Mouse (Mus musculus) mesoderm, embryonic 11.5 days (tissue): ENCODE measurements around the gene Cd5l.
"Not testable (repeated sequence)": the region's sequence is repeated elsewhere in the genome, so short reads cannot be mapped to it uniquely, and the experiment has no call there.

Source experiments
- DNase-seq: peaks from one replicate; pipeline ENCODE4 v3.0.0-alpha.2; 2012; ENCODE audit warnings: low read depth, low spot score

Cd5l gene

DNA sequence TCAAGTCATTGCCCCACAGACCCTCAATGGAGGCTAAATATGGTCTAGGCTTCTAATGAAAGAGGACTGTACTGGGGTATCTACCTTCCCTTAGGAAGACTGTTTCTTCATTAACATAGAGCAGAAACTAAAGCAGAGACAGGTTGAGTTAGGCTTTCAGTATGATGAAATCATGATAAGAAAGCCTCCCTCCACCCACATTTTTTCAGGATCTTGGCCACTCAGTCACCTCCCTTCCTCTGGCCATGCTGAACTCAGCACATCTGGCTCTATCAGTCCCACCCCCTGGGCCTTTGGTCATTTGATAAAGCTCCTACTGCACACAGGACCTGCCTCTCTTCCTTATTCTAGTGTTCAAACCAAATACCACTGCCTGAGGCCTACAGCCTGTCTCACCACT is at the start of gene Cd5l:
Gene Cd5l, plus strand, starts transcription at position 301 of the 400 bp plus-strand sequence.
- no peak for DNase-seq

- DNase-seq = no peak
Observed at GRCm38 (mm10) chr3:87309922-87310321, 47.8 kb upstream of the Cd5l start.

DNA sequence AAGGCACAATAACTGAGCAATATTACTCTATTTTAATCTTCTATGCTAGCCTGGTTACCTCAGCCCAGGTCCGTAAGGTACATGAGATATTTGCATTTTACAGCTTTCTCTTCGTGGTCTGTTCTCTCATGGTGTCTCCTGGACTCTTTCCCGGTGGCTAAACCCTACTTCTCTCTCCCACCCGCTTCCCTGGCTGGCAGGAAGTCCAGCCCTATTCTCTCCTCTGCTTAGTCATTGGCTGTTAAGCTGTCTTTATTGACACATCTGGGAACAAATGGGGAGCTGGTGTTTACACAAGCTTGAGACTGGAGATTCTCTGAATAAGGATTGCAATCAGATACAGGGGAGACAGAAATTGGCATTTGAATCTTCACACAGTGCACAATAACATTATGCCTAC is 35.1 kb upstream of the Cd5l start:
- DNase-seq = peak; percentile 2

DNA sequence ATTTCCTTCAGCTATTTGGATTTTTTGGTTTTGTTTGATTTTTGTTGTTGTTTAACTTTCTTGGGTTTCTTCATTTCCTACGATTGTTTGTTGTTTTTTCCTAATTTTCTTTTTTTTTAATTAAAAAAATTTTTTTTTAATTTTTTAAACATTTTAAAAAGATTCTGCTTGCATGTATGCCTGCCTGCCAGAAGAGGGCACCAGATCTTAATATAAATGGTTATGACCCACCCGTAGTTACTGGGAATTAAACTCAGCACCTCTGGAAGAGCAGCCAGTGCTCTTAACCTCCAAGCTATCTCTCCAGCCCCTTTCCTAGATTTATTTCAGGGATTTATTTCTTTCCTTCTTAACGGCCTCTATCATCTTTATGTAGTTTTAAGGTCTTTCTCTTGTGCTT is 33.9 kb upstream of the Cd5l start:
- peak; percentile 22 for DNase-seq

- DNase-seq = no peak
Observed at GRCm38 (mm10) chr3:87337899-87338298, 19.8 kb upstream of the Cd5l start.

GRCm38 (mm10) chr3:87350992-87351391 is 6.7 kb upstream of the Cd5l start:
- not testable (repeated sequence) for DNase-seq

DNA sequence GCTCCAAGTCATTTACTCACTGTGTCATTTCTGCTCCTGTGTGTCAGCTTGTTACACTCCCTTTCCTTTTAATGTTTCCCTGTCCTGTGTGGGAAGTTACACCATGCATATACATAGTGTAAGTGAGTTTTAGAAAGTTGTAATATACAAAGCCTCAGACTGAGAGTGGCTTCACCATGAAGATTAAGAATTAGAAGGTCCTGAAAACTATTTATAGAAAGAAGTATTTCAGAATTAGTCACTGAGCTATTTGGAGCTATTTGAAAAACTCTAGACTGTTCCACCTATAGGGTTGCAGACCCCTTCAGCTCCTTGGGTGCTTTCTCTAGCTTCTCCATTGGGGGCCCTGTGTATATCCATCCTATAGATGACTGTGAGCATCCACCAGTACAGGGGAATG is 1.5 kb downstream of the Cd5l start:
- DNase-seq = no peak

GRCm38 (mm10) chr3:87360466-87360865 is 2.8 kb downstream of the Cd5l start:
- DNase-seq = no peak

DNA sequence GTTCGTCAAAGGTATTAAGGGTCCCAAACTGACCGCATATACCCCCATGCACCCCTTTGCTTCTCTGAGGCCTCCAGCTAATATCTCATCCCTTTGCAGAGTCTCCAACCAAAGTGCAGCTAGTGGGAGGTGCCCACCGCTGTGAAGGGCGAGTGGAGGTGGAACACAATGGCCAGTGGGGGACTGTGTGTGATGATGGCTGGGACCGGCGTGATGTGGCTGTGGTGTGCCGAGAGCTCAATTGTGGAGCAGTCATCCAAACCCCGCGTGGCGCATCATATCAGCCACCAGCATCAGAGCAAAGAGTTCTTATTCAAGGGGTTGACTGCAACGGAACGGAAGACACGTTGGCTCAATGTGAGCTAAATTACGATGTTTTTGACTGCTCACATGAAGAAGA is 8.0 kb downstream of the Cd5l start:
- no peak for DNase-seq

DNA sequence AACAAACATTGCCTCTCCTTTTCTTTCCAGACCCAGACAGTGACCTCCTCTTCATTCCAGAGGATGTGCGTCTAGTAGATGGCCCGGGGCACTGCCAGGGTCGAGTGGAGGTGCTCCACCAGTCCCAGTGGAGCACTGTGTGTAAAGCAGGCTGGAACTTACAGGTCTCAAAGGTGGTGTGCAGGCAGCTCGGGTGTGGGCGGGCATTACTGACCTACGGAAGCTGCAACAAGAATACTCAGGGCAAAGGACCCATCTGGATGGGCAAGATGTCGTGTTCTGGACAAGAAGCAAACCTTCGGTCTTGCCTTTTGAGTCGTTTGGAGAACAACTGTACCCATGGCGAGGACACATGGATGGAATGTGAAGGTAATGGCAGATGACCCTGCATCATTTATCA is 9.8 kb downstream of the Cd5l start:
- DNase-seq = no peak

GRCm38 (mm10) chr3:87369181-87369580 is 11.5 kb downstream of the Cd5l start:
- DNase-seq = no peak

DNA sequence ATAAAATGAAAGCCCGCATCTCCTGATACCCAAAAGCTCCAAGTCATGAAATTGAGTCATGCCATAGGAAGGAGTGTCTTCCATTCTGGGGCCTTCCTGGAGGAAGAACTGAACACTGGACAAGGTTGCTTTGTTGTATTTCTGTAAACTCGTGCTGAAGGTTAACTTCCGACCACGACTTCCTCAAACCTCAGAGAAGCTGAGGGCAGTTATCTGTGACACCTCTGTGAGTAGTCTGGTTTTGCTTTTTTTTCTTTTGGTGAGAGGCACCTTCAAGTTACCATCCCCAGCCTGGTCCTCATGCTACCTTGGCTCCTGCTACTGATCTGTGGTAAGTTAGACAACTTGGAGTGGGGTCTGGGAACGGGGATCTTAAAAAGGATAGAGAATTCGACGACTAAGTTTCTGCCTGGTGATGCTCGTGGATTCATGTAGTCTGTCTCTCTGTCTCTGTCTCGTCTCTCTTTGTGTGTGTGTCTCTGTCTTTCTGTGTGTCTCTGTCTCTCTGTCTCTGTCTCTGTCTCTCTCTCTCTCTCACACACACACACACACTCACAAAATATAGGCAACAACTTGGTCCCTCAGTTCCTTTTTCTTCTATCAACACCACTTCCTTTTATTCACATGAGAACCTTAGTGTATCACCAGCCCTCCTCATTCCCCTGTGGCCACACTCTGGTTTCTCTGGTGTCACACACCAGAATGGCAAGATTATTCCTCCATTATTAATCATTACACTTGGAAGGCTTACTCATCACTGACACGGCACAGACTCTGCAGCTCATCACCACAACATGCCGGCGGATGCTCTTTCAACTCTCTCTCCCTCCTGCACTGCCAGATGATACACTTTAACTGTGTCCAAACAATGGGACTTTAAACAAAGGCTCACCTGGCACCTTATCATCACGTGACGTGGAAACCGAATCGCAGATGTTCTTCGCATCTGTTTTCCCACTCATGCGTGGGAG is 18.8 kb downstream of the Cd5l start, which contains the start of gene Fcrl1:
Gene Fcrl1, plus strand, starts transcription at position 193 of the 971 bp plus-strand sequence.
- DNase-seq = no peak

DNA sequence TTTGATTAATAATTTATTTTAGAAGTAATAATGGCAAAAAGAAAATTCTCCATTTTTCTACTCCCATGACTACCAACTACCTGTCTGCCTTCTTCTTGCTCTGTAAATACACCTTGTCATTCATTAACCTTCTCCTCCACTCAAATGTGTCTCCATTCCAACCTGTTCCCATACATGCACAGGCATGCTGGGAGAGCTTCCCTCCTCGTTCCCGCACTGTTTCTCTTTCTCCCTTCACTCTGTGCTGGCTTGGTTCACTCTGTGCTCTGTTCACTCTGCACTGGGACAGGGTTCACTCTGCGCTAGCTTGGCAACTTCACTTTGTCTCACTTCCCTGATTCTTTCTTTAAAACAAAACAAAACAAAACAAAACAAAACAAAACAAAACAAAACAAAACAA is 19.5 kb downstream of the Cd5l start:
- no peak for DNase-seq

- DNase-seq = no peak
Observed at GRCm38 (mm10) chr3:87377719-87378118, 20.0 kb downstream of the Cd5l start.

DNA sequence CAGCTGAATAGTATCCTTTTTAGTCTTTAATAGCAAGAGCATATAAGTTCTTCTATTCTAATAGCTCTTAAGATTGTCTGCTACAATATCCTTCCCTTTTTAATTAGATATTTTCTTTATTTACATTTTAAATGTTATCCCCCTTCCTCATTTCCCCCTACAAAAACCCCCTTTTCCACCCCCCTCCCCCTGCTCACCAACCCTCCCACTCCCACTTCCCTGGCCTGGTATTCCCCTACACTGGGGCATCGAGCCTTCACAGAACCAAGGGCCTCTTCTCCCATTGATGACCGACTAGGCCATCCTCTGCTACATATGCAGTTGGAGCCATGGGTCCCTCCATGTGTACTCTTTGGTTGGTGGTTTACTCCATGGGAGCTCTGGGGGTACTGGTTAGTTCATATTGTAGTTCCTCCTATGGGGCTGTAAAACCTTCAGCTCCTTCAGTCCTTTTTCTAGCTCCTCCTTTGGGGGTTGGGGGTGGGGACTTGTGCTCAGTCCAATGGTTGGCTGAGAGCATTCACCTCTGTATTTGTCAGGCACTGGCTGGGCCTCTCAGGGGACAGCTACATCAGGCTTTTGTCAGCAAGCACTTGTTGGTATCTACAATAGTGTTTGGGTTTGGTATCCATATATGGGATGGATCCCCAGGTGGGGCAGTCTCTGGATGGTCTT is 22.1 kb downstream of the Cd5l start:
- DNase-seq = not testable (repeated sequence)

DNA sequence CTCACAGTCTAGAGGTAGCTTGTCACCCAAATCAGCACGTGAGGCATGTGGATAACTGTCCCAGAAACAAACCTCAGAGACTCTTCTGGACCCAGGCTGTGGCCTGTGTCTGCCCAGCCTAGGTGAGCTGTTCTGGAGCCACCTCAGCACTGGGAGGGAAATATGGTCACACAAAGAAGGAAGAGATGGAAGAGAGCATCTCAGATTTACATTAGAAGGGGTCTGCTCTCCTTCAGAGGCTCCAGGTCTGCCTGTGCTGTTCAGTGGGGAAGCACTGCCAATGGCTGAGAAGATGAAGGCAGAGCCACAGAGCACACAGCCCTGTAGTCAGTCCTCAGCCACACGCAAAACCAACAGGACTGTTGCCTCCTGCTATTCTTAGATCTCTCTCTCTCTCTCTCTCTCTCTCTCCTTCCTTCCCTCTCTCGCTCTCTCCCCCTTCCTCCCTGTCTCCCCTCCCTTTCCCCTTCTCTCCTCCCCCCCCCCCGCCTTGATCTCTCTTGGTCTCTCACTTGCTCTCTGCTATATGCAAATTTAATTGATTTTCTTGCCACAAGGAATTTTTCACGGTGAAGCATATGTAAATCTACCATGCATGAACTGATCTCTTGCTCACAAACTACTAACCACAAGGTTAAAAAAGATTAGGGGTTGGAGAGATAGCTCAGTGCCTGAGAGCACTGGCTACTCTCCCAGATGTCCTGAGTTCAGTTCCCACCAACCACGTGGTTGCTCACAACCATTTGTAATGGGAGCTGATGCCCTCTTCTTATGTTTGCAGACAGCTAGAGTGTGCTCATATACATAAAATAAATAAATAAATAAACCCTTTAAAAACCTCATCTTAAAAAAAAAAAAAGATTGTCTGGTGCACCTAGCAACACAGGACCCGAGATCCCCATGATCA is 24.4 kb downstream of the Cd5l start:
- DNase-seq = no peak

- DNase-seq = no peak
Observed at GRCm38 (mm10) chr3:87383308-87383707, 25.6 kb downstream of the Cd5l start.

DNA sequence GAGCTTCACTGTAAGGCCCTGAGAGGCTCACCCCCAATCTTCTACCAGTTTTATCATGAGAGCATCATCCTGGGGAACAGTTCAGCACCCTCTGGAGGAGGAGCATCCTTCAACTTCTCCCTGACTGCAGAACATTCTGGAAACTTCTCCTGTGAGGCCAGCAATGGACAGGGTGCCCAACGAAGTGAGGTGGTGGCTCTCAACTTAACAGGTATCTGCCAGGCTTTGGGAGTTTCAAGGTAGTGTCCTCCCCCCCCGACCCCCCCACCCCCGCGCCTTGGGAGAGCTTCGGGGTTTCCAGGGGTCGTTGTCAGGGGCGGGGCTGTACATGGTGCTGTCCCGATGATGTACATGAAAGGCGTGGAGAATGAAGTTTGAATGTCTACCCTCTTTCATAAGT is 27.4 kb downstream of the Cd5l start:
- no peak for DNase-seq

- DNase-seq = no peak
Observed at GRCm38 (mm10) chr3:87390935-87391334, 33.3 kb downstream of the Cd5l start.

GRCm38 (mm10) chr3:87398809-87399208 is 41.1 kb downstream of the Cd5l start:
- no peak for DNase-seq

- no peak for DNase-seq
Observed at GRCm38 (mm10) chr3:87399906-87400305, 42.2 kb downstream of the Cd5l start.

- DNase-seq = no peak
Observed at GRCm38 (mm10) chr3:87401321-87401720, 43.6 kb downstream of the Cd5l start.
